Mouse (Mus musculus): ENCODE data around the gene Btc. TPM values are rescaled to one million over a fixed set of nuclear protein-coding genes. Genes with fewer than 3 reads are reported as not detected.

Gene Btc
- polyA plus RNA-seq, 1 experiment from 2014 or later = 0.14 TPM

DNA sequence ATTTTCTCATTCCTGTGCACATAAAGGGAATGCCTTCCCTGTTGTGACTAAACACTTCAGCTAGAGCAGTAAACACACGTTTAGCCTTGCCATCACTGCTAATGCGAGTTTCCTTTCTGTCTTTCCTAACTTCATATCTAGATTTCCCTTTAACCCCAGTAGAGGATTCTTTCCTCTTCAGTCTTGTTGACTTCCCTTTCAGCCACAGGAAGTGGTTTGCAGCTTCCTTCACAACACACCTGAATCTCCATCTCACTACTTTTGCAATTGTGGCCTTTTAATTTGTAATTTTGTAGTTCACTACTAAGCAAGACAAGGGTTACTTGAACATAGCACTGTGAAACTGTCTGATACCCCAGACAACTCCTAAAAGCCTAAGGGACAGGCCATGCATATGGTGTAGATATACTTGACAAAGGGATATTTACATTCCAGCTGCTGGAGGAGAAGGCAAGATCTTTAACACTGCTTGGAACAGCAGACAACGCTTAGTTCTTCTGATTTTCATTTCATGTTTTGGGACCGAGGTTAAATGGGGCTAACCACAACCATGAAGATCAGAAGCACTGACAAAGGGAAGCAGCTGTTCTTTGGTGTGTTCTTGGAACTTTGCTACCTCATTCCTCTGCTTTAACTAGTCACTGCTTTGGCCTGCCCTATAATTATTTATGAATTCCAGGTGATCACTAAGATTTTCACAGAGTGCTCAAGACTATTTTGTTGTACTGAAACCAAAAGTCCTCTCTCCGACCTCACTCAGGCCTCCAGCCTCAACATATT is 60.6 kb downstream of the Btc start:
- H3K27ac ChIP-seq (ENCODE audit: low read depth, low read length) = no peak overlapping the region
- H3K27me3 ChIP-seq (replicated peaks; ENCODE audit: control insufficient read depth, insufficient read depth, low read length) = no peaks in the 10 kb centered on the region
- H3K9me3 ChIP-seq (replicated peaks; ENCODE audit: control insufficient read depth, low read length) = no peaks in the 10 kb centered on the region
- no peak overlapping the region for H3K9ac ChIP-seq (ENCODE audit: low read length)
- H3K4me3 ChIP-seq (ENCODE audit: low read depth, low read length) = no peak overlapping the region
- 91% methylated on average over 5 of the region's 5 CpGs for WGBS
- DNase-seq (ENCODE audit: low spot score) (no peak), ATAC-seq (no peak)
- no peaks in the 10 kb centered on the region for H3K4me1 ChIP-seq (ENCODE audit: control insufficient read depth, insufficient read depth, low read length)
- H3K4me2 ChIP-seq (ENCODE audit: low read length) = no peak overlapping the region
- H3K36me3 ChIP-seq (ENCODE audit: control insufficient read depth, insufficient read depth, low read length) = no peaks in the 10 kb centered on the region

DNA sequence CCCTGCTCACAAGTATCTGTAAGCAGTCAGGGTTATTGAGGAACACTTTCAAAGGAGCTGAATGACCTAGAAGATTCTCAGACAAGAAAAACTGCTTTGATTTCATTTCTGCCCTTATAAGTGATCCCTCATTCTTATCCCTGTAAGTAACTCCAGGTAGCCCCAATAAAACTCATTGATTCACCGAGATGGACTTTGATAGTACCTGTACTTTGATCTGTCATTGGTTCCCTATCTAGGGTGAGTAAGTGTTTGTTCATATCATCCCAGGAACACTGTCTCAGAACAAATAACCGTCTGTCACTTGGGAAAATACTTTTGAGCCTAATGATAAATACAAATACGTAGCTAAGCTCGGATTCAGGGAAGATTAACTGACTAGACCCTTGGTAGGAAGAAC is 68.6 kb downstream of the Btc start:
- H3K4me1 ChIP-seq (ENCODE audit: control insufficient read depth, insufficient read depth, low read length) = no peaks in the 10 kb centered on the region
- H3K27me3 ChIP-seq (replicated peaks; ENCODE audit: control insufficient read depth, insufficient read depth, low read length) = no peaks in the 10 kb centered on the region
- no peak overlapping the region for H3K9ac ChIP-seq (ENCODE audit: low read length)
- 87% methylated on average over 4 of the region's 4 CpGs for WGBS
- H3K4me2 ChIP-seq (ENCODE audit: low read length) = no peak overlapping the region
- H3K4me3 ChIP-seq (ENCODE audit: low read depth, low read length) = no peak overlapping the region
- no peak for DNase-seq (ENCODE audit: low spot score)
- ATAC-seq = no peak
- H3K36me3 ChIP-seq (ENCODE audit: control insufficient read depth, insufficient read depth, low read length) = no peaks in the 10 kb centered on the region
- no peak overlapping the region for H3K27ac ChIP-seq (ENCODE audit: low read depth, low read length)
- H3K9me3 ChIP-seq (replicated peaks; ENCODE audit: control insufficient read depth, low read length) = no peaks in the 10 kb centered on the region

DNA sequence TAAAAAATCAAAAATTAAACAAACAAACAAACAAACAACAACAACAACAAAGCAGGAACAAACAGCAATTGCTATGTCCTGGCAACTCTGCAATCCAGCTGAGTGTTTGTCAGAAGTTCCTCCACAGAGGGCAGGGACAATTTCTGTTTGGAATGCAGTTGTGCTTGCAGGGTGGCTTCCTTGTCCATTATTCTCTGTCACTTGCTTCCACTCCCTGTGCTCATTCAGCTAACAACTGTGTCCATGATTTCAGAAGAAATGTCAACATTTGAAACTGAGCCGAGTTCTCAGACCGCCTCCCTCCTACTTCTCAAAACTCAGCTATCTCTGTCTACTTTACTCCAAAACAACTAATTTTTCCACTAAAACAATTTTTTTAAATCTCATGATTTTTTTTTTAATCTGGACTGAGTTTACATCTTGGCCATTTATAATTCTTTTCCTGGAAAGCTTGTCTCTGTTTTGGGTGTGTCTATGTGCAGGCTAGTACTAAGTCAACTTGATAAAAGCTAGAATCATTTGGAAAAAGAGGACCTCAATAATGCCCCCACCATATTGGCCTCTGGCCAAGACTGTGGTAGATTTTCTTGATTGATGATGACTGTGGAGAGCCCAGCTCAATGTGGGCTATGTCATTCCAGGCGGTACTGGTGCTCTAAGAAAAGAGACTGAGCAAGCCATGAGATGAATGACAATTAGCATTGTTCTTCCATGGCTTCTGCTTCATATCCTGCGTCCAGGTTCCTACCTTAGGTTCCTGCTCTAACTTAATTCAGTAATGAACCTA is 70.5 kb downstream of the Btc start:
- Histone ChIP-seq H3K36me3 (ENCODE audit: control insufficient read depth, insufficient read depth, low read length) (no peaks in the 10 kb centered on the region), H3K4me1 (ENCODE audit: control insufficient read depth, insufficient read depth, low read length) (no peaks in the 10 kb centered on the region), H3K4me2 (ENCODE audit: low read length) (no peak overlapping the region), H3K4me3 (ENCODE audit: low read depth, low read length) (no peak overlapping the region), H3K27ac (ENCODE audit: low read depth, low read length) (no peak overlapping the region), H3K27me3 (replicated peaks; ENCODE audit: control insufficient read depth, insufficient read depth, low read length) (no peaks in the 10 kb centered on the region), H3K9me3 (replicated peaks; ENCODE audit: control insufficient read depth, low read length) (no peaks in the 10 kb centered on the region), H3K9ac (ENCODE audit: low read length) (no peak overlapping the region)
- WGBS = 79% methylated on average over 4 of the region's 4 CpGs
- no peak for DNase-seq (ENCODE audit: low spot score)
- ATAC-seq = no peak

DNA sequence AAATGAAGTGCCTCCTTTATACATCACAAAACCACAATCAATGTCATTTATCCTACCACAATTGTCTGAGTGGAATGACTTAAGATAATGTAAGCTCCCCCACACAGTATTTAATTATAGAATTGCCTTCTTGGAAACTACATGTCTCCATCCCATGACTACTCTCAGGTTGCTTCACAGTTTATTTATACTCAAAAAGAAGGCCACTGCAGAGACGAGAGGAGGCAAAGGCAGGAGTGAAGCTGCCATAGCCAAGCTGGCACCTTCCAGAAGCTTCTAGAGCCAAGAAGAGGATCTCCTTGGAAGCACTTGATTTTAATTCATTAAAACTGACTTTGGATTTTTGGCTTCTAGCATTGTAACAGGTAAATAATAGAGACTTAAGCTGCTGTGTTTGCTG is 81.0 kb downstream of the Btc start:
- Histone ChIP-seq H3K4me1 (ENCODE audit: control insufficient read depth, insufficient read depth, low read length) (no peaks in the 10 kb centered on the region), H3K4me2 (ENCODE audit: low read length) (no peak overlapping the region), H3K4me3 (ENCODE audit: low read depth, low read length) (no peak overlapping the region), H3K9me3 (replicated peaks; ENCODE audit: control insufficient read depth, low read length) (no peaks in the 10 kb centered on the region), H3K36me3 (ENCODE audit: control insufficient read depth, insufficient read depth, low read length) (no peaks in the 10 kb centered on the region), H3K27me3 (replicated peaks; ENCODE audit: control insufficient read depth, insufficient read depth, low read length) (no peaks in the 10 kb centered on the region), H3K27ac (ENCODE audit: low read depth, low read length) (no peak overlapping the region), H3K9ac (ENCODE audit: low read length) (no peak overlapping the region)
- 66% methylated on average over 1 of the region's 1 CpGs for WGBS
- DNase-seq (ENCODE audit: low spot score) = no peak
- ATAC-seq = no peak

DNA sequence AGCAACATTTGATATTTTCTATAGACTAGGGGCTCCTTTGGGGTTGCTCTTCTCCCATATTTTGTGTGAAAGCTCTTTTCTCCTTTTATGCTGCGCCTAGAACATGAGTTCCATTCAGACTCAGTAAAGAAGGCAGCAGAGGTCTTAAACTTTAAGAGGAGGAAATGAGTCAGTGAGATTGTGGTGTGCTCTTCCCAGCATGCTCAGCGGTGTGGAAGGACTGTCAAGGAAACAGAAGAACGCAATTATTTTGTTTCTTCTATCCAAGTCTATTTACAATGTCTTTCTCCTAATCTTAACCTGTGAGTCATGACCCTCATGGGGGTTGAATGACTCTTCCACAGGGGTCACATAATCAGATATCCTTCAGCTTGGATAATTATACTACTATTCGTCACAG is 82.4 kb downstream of the Btc start:
- DNase-seq (ENCODE audit: low spot score) = no peak
- WGBS = 96% methylated on average over 4 of the region's 4 CpGs
- H3K4me1 ChIP-seq (ENCODE audit: control insufficient read depth, insufficient read depth, low read length) = no peaks in the 10 kb centered on the region
- H3K27ac ChIP-seq (ENCODE audit: low read depth, low read length) = no peak overlapping the region
- H3K36me3 ChIP-seq (ENCODE audit: control insufficient read depth, insufficient read depth, low read length) = no peaks in the 10 kb centered on the region
- H3K27me3 ChIP-seq (replicated peaks; ENCODE audit: control insufficient read depth, insufficient read depth, low read length) = no peaks in the 10 kb centered on the region
- H3K4me3 ChIP-seq (ENCODE audit: low read depth, low read length) = no peak overlapping the region
- no peak for ATAC-seq
- no peaks in the 10 kb centered on the region for H3K9me3 ChIP-seq (replicated peaks; ENCODE audit: control insufficient read depth, low read length)
- no peak overlapping the region for H3K9ac ChIP-seq (ENCODE audit: low read length)
- no peak overlapping the region for H3K4me2 ChIP-seq (ENCODE audit: low read length)

DNA sequence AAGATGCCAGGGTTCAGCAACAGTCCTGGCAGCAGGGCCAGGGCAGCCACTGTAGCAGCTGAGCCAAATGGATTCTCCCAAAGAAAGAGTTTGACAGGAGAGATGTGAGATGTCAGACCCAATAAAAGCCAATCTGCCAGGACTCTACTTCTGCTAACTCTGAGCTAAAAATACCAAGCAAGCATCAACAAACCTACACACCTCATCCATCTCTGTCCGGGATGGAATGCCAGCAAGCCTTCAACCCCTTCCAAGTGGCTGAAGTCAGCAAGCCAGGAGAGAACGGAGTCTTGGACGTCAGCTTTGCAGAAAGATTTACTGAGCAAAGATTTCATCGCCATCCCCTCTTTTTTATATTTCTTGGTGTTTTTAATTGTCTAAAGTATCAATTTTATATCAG is 88.8 kb downstream of the Btc start:
- H3K4me3 ChIP-seq (ENCODE audit: low read depth, low read length) = no peak overlapping the region
- H3K4me1 ChIP-seq (ENCODE audit: control insufficient read depth, insufficient read depth, low read length) = no peaks in the 10 kb centered on the region
- no peak for DNase-seq (ENCODE audit: low spot score)
- no peaks in the 10 kb centered on the region for H3K36me3 ChIP-seq (ENCODE audit: control insufficient read depth, insufficient read depth, low read length)
- no peaks in the 10 kb centered on the region for H3K9me3 ChIP-seq (replicated peaks; ENCODE audit: control insufficient read depth, low read length)
- 90% methylated on average over 4 of the region's 4 CpGs for WGBS
- no peak for ATAC-seq
- H3K27me3 ChIP-seq (replicated peaks; ENCODE audit: control insufficient read depth, insufficient read depth, low read length) = no peaks in the 10 kb centered on the region
- no peak overlapping the region for H3K9ac ChIP-seq (ENCODE audit: low read length)
- no peak overlapping the region for H3K4me2 ChIP-seq (ENCODE audit: low read length)
- no peak overlapping the region for H3K27ac ChIP-seq (ENCODE audit: low read depth, low read length)

DNA sequence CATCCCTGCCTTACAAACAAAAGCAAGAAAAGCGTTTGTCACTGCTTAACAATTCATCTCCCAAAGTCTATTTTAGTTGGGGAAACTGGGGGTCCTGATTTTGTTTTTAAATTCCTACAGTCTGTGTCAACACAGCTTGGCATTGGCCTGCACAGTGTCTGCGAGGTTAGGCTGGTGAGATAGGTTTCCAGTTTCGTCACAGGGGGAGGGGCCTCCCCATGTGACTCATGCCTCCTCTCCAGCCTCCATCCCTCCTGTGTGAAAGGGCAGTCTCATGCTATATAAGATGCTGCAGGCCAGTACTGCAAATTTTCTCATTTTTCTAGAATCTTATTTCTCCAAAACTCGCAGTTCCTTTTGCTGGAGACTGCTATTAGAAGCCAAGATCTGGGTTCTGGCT is 91.0 kb downstream of the Btc start:
- H3K9me3 ChIP-seq (replicated peaks; ENCODE audit: control insufficient read depth, low read length) = no peaks in the 10 kb centered on the region
- WGBS = 49% methylated on average over 4 of the region's 4 CpGs
- DNase-seq (ENCODE audit: low spot score) = no peak

DNA sequence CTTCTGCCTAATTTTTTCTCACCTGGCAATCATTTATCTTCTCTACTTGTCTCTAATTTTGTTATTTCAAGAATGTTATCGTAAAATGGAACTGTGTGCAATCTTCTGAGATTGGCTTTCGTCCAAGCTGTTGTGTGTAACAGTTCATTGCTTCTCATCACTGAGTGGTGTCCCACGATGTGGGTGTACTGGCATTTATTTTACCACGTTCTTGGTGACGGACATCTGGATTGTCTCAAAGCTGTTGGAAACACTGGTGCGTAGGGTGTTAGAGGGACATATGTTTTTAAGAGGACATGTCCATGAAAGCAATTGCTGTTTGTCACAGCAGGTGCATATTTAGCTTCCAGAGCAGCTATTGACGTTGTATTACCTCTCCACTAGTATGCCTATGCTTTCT is 94.2 kb downstream of the Btc start:
- Histone ChIP-seq H3K4me1 (ENCODE audit: control insufficient read depth, insufficient read depth, low read length) (no peaks in the 10 kb centered on the region), H3K27me3 (replicated peaks; ENCODE audit: control insufficient read depth, insufficient read depth, low read length) (no peaks in the 10 kb centered on the region), H3K4me2 (ENCODE audit: low read length) (no peak overlapping the region), H3K9me3 (replicated peaks; ENCODE audit: control insufficient read depth, low read length) (no peaks in the 10 kb centered on the region), H3K4me3 (ENCODE audit: low read depth, low read length) (no peak overlapping the region), H3K36me3 (ENCODE audit: control insufficient read depth, insufficient read depth, low read length) (no peaks in the 10 kb centered on the region), H3K9ac (ENCODE audit: low read length) (no peak overlapping the region), H3K27ac (ENCODE audit: low read depth, low read length) (no peak overlapping the region)
- ATAC-seq (no peak), DNase-seq (ENCODE audit: low spot score) (no peak)
- 73% methylated on average over 7 of the region's 7 CpGs for WGBS

More for the DNA sequence above, 91.0 kb downstream of the Btc start:
- no peak overlapping the region for H3K9ac ChIP-seq (ENCODE audit: low read length)
- ATAC-seq = no peak
- H3K36me3 ChIP-seq (ENCODE audit: control insufficient read depth, insufficient read depth, low read length) = no peaks in the 10 kb centered on the region
- no peaks in the 10 kb centered on the region for H3K27me3 ChIP-seq (replicated peaks; ENCODE audit: control insufficient read depth, insufficient read depth, low read length)
- no peak overlapping the region for H3K4me3 ChIP-seq (ENCODE audit: low read depth, low read length)
- H3K4me1 ChIP-seq (ENCODE audit: control insufficient read depth, insufficient read depth, low read length) = no peaks in the 10 kb centered on the region
- no peak overlapping the region for H3K4me2 ChIP-seq (ENCODE audit: low read length)
- no peak overlapping the region for H3K27ac ChIP-seq (ENCODE audit: low read depth, low read length)

DNA sequence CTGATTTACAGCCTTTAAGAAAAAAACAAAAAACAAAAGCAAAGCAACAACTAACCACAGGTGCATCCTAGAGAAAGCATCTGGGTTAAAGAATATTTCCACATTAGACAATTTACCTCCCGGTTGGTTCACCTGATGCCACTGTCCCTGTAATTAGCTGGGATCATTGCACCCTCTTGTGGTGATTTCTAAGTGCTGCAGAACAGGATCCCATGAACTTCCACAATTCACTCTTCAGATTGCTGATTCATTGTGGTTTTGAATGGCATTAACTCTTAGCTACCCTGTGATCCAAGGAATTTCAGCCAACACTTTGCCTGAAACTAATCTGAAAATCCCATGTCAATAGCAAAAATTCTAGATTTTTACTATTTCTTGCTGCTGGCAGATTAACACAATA is 94.9 kb downstream of the Btc start:
- ATAC-seq (peak; percentile 82), DNase-seq (ENCODE audit: low spot score) (peak; percentile 80)
- no peak overlapping the region for H3K4me3 ChIP-seq (ENCODE audit: low read depth, low read length)
- H3K9ac ChIP-seq (ENCODE audit: low read length) = no peak overlapping the region
- H3K27ac ChIP-seq (ENCODE audit: low read depth, low read length) = no peak overlapping the region
- no peaks in the 10 kb centered on the region for H3K36me3 ChIP-seq (ENCODE audit: control insufficient read depth, insufficient read depth, low read length)
- 15% methylated on average over 1 of the region's 1 CpGs for WGBS
- H3K4me1 ChIP-seq (ENCODE audit: control insufficient read depth, insufficient read depth, low read length) = no peaks in the 10 kb centered on the region
- no peaks in the 10 kb centered on the region for H3K9me3 ChIP-seq (replicated peaks; ENCODE audit: control insufficient read depth, low read length)
- no peak overlapping the region for H3K4me2 ChIP-seq (ENCODE audit: low read length)
- H3K27me3 ChIP-seq (replicated peaks; ENCODE audit: control insufficient read depth, insufficient read depth, low read length) = no peaks in the 10 kb centered on the region

Measured in forebrain, embryonic 14.5 days (tissue).